Mouse (Mus musculus) mesoderm, embryonic 11.5 days (tissue): ENCODE data around the gene Gm4307.
"Not testable (repeated sequence)": the region's sequence is repeated elsewhere in the genome, so short reads cannot be mapped to it uniquely, and the experiment has no call there.

ENCODE experiments used
- DNase-seq: peaks from one replicate; pipeline ENCODE4 v3.0.0-alpha.2; 2012; ENCODE audit warnings: low read depth, low spot score

Gm4307 gene

GRCm38 (mm10) chr10:100361038-100361437 lies at the start of gene Gm4307:
TSS of gene Gm4307 (plus strand) at chr10:100361338.
- not testable (repeated sequence) for DNase-seq

DNA sequence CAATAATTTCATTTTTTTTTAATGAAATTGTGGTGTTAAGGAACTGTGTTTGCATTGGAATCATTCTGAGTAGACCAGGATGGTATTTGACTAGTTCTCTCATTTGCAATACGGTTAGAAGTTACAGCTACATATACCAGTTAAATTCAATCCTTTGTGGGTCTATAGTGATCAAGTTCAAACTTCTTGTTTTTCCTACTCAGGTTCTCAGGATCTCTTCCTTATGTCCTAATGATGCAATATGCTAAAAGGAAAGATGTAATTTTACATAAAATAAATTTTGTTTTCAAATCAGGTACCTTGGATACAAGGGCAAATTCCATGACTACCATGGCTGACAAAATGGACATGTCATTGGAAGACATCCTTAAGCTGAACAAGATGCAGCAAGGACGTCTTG lies 25.8 kb upstream of the Gm4307 start, which contains the start of gene Gm4301:
Gm4301 (plus strand) TSS at position 301 of the 400 bp plus-strand sequence.
- not testable (repeated sequence) for DNase-seq

DNA sequence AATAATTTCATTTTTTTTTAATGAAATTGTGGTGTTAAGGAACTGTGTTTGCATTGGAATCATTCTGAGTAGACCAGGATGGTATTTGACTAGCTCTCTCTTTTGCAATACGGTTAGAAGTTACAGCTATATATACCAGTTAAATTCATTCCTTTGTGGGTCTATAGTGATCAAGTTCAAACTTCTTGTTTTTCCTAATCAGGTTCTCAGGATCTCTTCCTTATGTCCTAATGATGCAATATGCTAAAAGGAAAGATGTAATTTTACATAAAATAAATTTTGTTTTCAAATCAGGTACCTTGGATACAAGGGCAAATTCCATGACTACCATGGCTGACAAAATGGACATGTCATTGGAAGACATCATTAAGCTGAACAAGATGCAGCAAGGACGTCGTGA lies 20.6 kb upstream of the Gm4307 start, which contains the start of gene Gm4302:
Gm4302 (plus strand) TSS at position 301 of the 400 bp plus-strand sequence.
- not testable (repeated sequence) for DNase-seq

GRCm38 (mm10) chr10:100345672-100346071 lies 15.5 kb upstream of the Gm4307 start, which contains the start of gene Gm4303:
TSS of gene Gm4303 (plus strand) at chr10:100345972.
- DNase-seq, result not testable (repeated sequence)

GRCm38 (mm10) chr10:100350793-100351192 lies 10.3 kb upstream of the Gm4307 start, which contains the start of gene Gm4305:
TSS of gene Gm4305 (plus strand) at chr10:100351093.
- DNase-seq, result not testable (repeated sequence)

DNA sequence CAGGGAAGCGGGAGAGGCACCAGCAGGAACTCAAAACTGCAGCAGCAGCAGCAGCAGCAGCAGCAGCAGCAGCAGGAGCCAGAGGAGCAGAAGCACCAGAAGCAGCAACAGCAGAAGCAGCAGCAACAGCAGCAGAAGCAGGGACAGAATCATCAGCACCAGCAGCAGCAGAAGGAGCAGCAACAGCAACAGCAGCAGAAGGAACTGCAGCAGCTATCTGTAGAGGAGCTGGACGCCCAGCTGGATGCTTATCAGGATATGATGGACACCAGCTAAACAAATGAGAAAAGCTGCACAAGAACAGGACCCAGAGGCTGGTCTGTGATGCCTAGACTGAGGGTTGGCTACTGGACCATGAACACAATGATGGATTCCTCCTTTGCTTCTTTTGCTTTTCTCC lies 4.3 kb upstream of the Gm4307 start:
- not testable (repeated sequence) for DNase-seq

- DNase-seq, result not testable (repeated sequence)
Observed at GRCm38 (mm10) chr10:100382460-100382859, 21.3 kb downstream of the Gm4307 start, which contains the start of gene Gm4312. TSS of gene Gm4312 (minus strand) at chr10:100382560.

DNA sequence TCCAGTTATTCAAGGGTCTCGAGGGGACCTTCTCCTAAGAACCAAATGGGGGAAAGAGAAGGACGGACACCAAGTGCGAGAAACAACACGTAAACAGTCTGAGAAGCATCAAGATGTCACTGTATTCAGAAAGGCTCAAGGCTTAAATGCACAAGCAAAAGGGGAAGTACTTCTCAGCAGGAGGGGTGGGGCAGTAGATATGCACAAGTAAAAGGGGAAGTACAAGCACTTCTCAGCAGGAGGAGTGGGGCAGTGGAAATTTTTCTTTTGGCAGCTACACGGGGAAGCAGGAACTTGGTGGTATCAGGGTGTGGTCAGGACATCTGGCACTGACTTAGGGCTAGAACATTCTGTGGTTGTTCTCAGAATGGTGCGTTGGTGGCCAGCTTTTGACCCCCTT lies 41.2 kb downstream of the Gm4307 start:
- DNase-seq, result not testable (repeated sequence)
